Mouse (Mus musculus) kidney, postnatal 4 days (tissue): ENCODE measurements at regions not wholly inside any gene's neighbourhood (a gene's known extent, or its start where the extent isn't known, plus 50 kb on each side); places are given as distances from the start of the nearest gene placed in this dataset.

ENCODE experiments used
- DNase-seq, 2 experiments: peaks; one replicate each; pipeline ENCODE4 v3.0.0; 2021; ENCODE audit warnings: mixed read lengths in 2 of 2

- DNase-seq, result no peak
Observed at GRCm38 (mm10) chr14:58168920-58169319, 98.6 kb downstream of the Fgf9 start.
